17 mouse cellular contexts compared by ENCODE assay signal in genomic region chr8:122274651-122275391, GRCm38 (mm10). TPM values are rescaled to one million over a fixed set of nuclear protein-coding genes. Genes with fewer than 3 reads are reported as not detected.
DNase-seq lines count a peak whose midpoint lies in the region; ATAC-seq and TF ChIP-seq lines count a peak whose summit lies in the region.
"Had no signal": no experiment of that assay in that cellular context is flagged by ENCODE, and none has a peak within 500 bp of the region (broad histone marks: within the 10 kb centered on the region; RNA-seq: fewer than 3 reads in every experiment).

No protein-coding gene starts in this region.

- no peaks in the 10 kb centered on the region for H3K27me3 ChIP-seq in kidney, adult 2 months (replicated peaks; ENCODE audit: control insufficient read depth, insufficient read depth, low read length)
- no peaks in the 10 kb centered on the region for H3K27me3 ChIP-seq in myocyte (ENCODE audit: control insufficient read depth, insufficient read depth, insufficient read length)

- no peak overlapping the region for H3K4me2 ChIP-seq in myocyte (ENCODE audit: low read depth)
- H3K4me2 ChIP-seq: forebrain, embryonic 12.5 days; hindbrain, embryonic 14.5 days; intestine, embryonic 15.5 days; kidney, embryonic 15.5 days; midbrain, embryonic 11.5 days had no signal

- no peak overlapping the region for H3K27ac ChIP-seq in kidney, adult 2 months (ENCODE audit: insufficient read depth, low read depth, low read length)
- H3K27ac ChIP-seq: forebrain, embryonic 12.5 days; hindbrain, embryonic 14.5 days; intestine, embryonic 15.5 days; kidney, embryonic 15.5 days had no signal

- TF ChIP-seq POLR2A in kidney, adult 2 months (IDR thresholded peaks at IDR 0.05; ENCODE audit: low read depth, low read length), result no peak
- no peak for TF ChIP-seq POLR2A in myocyte (IDR thresholded peaks at IDR 0.05; ENCODE audit: insufficient read length, low read depth)

- no peak overlapping the region for H3ac ChIP-seq in myocyte (ENCODE audit: control insufficient read depth, insufficient read length)

- no peaks in the 10 kb centered on the region for H3K36me3 ChIP-seq in kidney, adult 2 months (ENCODE audit: control insufficient read depth, insufficient read depth, low read length)
- H3K36me3 ChIP-seq in myocyte (ENCODE audit: control insufficient read depth, insufficient read depth), result no peaks in the 10 kb centered on the region
- H3K36me3 ChIP-seq: forebrain, embryonic 12.5 days; intestine, embryonic 15.5 days; kidney, embryonic 15.5 days had no signal

- peak; percentile 55 for ATAC-seq in common myeloid progenitor, adult 5-6 weeks (replicated peaks; ENCODE audit: low read depth, poor library complexity, severe bottlenecking)
- ATAC-seq: intestine, embryonic 15.5 days had no signal

- no peak for TF ChIP-seq CTCF in kidney, adult 2 months (conservative IDR thresholded peaks at IDR 0.05; ENCODE audit: insufficient read depth, insufficient read length, low read depth, low read length)

- H3K4me3 ChIP-seq in kidney, adult 2 months (ENCODE audit: insufficient read depth, low read depth, low read length), result no peak overlapping the region
- H3K4me3 ChIP-seq in myocyte, result no peak overlapping the region
- H3K4me3 ChIP-seq: forebrain, embryonic 12.5 days; intestine, embryonic 15.5 days; kidney, embryonic 15.5 days had no signal

- no peaks in the 10 kb centered on the region for H3K79me2 ChIP-seq in myocyte (ENCODE audit: control insufficient read depth, insufficient read depth)

- peak; percentile 32 for DNase-seq in cerebellum, adult 11-12 months
- no peak for DNase-seq in cerebellum, postnatal 10 days
- DNase-seq in kidney, adult 2 months, result peak; percentile 14
- DNase-seq in kidney, postnatal 10 days, result no peak
- no peak for DNase-seq in cerebellum, postnatal 14 days
- DNase-seq: B cell, adult 2 months; cerebellum, adult 18-20 months; gastrocnemius, postnatal 14 days; heart, postnatal 10 days; thymus, postnatal 25 days had no signal

- H3K4me1 ChIP-seq in kidney, adult 2 months (ENCODE audit: control insufficient read depth, insufficient read depth, low read length), result no peaks in the 10 kb centered on the region

- WGBS in kidney, adult 2 months, result 67% methylated on average over 11 of the region's 11 CpGs

TF ChIP-seq in myocyte, 11 proteins besides CTCF, POLR2A, EP300 and RAD21:
- TF ChIP-seq USF1 (IDR thresholded peaks at IDR 0.05; ENCODE audit: low read depth) (no peak), POLR2AphosphoS2 (IDR thresholded peaks at IDR 0.05; ENCODE audit: insufficient read length, low read depth) (peak; percentile 66)

RNA-seq across cellular contexts. Expression of gene Zfpm1, which starts 7.1 kb away (rescaled TPM):
- polyA plus RNA-seq in kidney, adult 2 months (2012; rRNA removed), result 9.7 and 11.8 TPM in 2 replicates
- total RNA-seq in common myeloid progenitor, adult 5-6 weeks (2017), result 53.0 and 72.2 TPM in 2 replicates
- 22.6 TPM for polyA plus RNA-seq in myocyte (2012; fragmentation: generic; extraction: Trizol)

Comparison
In these comparisons a context has a peak if more than half of its experiments do, and no peak if none do; other contexts are left out.
1. DNase-seq: peak in cerebellum, adult 11-12 months (single experiment) and kidney, adult 2 months (single experiment); none in cerebellum, postnatal 10 days (0 of 2), kidney, postnatal 10 days (single experiment) and cerebellum, postnatal 14 days (0 of 2).